Mouse (Mus musculus) midbrain, embryonic 14.5 days (tissue): ENCODE results near the gene Hip1. TPM values are rescaled to one million over a fixed set of nuclear protein-coding genes. Genes with fewer than 3 reads are reported as not detected.

Source experiments
- microRNA-seq: library from miRNA; unstranded; fragments of <30 nt; microRNA quantifications from one replicate; pipeline ENCODE4, GENCODE M21; 2016
- polyA plus RNA-seq: library from polyadenylated mRNA; unstranded; fragments of >200 nt; fragmentation: Nextera tagmentation; extraction: Ambion mirVana; gene quantifications from 2 replicates; pipeline ENCODE4 v1.2.1, GENCODE M21; 2014

The Hip1 gene
- polyA plus RNA-seq, 1 experiment from 2014 or later, result 42.0 TPM

Small RNAs within 50 kb of the gene (microRNA-seq; reads per million reads assigned to microRNA genes)
- 1.6 reads per million, percentile 6 among the genes with 10 or more reads in this experiment for gene Mir7033

Other genes with a start within 250 kb of the Hip1 start
- 0.38 TPM in 1 of 2 replicates, not detected in the other for gene Fkbp6, start 195.1 kb downstream of the Hip1 start, polyA plus RNA-seq
- not detected in 2 replicates for gene Trim50, start 191.8 kb downstream of the Hip1 start, polyA plus RNA-seq
- gene Nsun5, start 175.2 kb downstream of the Hip1 start, polyA plus RNA-seq, result 21.9 and 30.9 TPM in 2 replicates
- gene Pom121, start 150.6 kb downstream of the Hip1 start, polyA plus RNA-seq, result 14.4 and 15.2 TPM in 2 replicates
- not detected in 2 replicates for gene Ccl26, start 18.4 kb upstream of the Hip1 start, polyA plus RNA-seq
- 4.1 TPM in 1 of 2 replicates, not detected in the other for gene Ccl24, start 27.9 kb upstream of the Hip1 start, polyA plus RNA-seq
- 94.0 and 99.5 TPM in 2 replicates for gene Rhbdd2, start 87.5 kb upstream of the Hip1 start, polyA plus RNA-seq
- gene Por, start 124.9 kb upstream of the Hip1 start, polyA plus RNA-seq, result 96.8 and 106 TPM in 2 replicates
- 76.8 and 79.8 TPM in 2 replicates for gene Tmem120a, start 199.3 kb upstream of the Hip1 start, polyA plus RNA-seq
- 0.23 and 0.63 TPM in 2 replicates for gene Styxl1, start 233.3 kb upstream of the Hip1 start, polyA plus RNA-seq
- 573 and 587 TPM in 2 replicates for gene Mdh2, start 233.4 kb upstream of the Hip1 start, polyA plus RNA-seq